Mouse (Mus musculus): Measurements from ENCODE around the gene Slc24a5.

- TF ChIP-seq CTCF (IDR thresholded peaks at IDR 0.05) (no peak), POLR2A (IDR thresholded peaks at IDR 0.05; ENCODE audit: insufficient read depth, low read depth, low read length) (no peak)
Observed at GRCm38 (mm10) chr2:125033042-125033743, 34.7 kb upstream of the Slc24a5 start.

Measured in heart, adult 2 months (tissue).